Mouse (Mus musculus) stomach, embryonic 15.5 days (tissue): ENCODE measurements at regions not wholly inside any gene's neighbourhood (a gene's known extent, or its start where the extent isn't known, plus 50 kb on each side); places are given as distances from the start of the nearest gene placed in this dataset.

Source experiments
- ATAC-seq: fragments of 200-750 bp; cut with Nextera tagmentation; 2 replicates; pipeline ENCODE4 v1.8.0; 2017; ENCODE audit warnings: low read depth, moderate number of reproducible peaks, moderate TSS enrichment; ENCODE audit not compliant: insufficient read depth, low FRiP score
- H3K27ac ChIP-seq: fragments of 300-500 bp; sonication (generic); 2 replicates; pipeline ENCODE4 v1.5.1; 2015; ENCODE audit warnings: mild to moderate bottlenecking, inconsistent platforms
- H3K27me3 ChIP-seq: fragments of 300-500 bp; sonication (generic); replicated peaks from 2 replicates; pipeline ENCODE4 v1.6.1; 2015; ENCODE audit warnings: inconsistent platforms
- H3K36me3 ChIP-seq: fragments of 300-500 bp; sonication (generic); 2 replicates; pipeline ENCODE4 v1.6.1; 2015; ENCODE audit warnings: inconsistent platforms
- H3K4me1 ChIP-seq: fragments of 300-500 bp; sonication (generic); 2 replicates; pipeline ENCODE4 v1.6.1; 2015; ENCODE audit warnings: inconsistent platforms
- H3K4me2 ChIP-seq: fragments of 300-500 bp; sonication (generic); 2 replicates; pipeline ENCODE4 v1.6.1; 2015; ENCODE audit warnings: mild to moderate bottlenecking, inconsistent platforms
- H3K4me3 ChIP-seq: fragments of 300-500 bp; sonication (generic); replicated peaks from 2 replicates; pipeline ENCODE4 v1.5.1; 2015; ENCODE audit warnings: inconsistent platforms
- H3K9ac ChIP-seq: fragments of 300-500 bp; sonication (generic); 2 replicates; pipeline ENCODE4 v1.6.1; 2015; ENCODE audit warnings: inconsistent platforms
- H3K9me3 ChIP-seq: fragments of 300-500 bp; sonication (generic); 2 replicates; pipeline ENCODE4 v1.6.1; 2016; ENCODE audit warnings: inconsistent platforms
- WGBS: fragments of 180-500 bp; shearing (Covaris S2); methylation state at CpG from one replicate; pipeline ENCODE4 v1.1.7; 2015; 5-methylcytosine and 5-hydroxymethylcytosine counted together

DNA sequence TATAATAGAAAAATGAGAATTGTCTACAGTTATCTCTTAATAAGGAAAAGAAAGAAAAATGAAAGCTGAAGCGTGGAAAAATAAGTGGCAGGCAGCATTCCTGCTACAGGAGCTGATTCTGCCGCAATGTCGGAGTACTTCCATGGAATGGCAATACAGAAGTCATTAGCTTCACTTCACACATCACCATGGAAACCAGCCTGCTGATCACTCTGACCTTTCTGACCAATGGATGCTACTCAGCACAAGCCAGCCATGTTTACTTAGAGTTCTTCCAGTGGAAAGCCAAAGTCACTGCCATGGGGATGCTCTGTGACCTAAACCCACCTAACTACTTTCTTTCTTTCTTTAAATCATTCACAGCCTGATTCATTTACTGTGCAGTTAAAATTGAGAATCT lies 71.6 kb upstream of the Slc35b3 start:
- Histone ChIP-seq H3K9ac (no peak overlapping the region), H3K4me1 (no peaks in the 10 kb centered on the region), H3K27me3 (no peaks in the 10 kb centered on the region), H3K36me3 (no peaks in the 10 kb centered on the region), H3K4me3 (no peak overlapping the region), H3K27ac (no peak overlapping the region), H3K9me3 (no peaks in the 10 kb centered on the region), H3K4me2 (no peak overlapping the region)
- no peak for ATAC-seq
- 80% methylated on average over 3 of the region's 3 CpGs for WGBS

DNA sequence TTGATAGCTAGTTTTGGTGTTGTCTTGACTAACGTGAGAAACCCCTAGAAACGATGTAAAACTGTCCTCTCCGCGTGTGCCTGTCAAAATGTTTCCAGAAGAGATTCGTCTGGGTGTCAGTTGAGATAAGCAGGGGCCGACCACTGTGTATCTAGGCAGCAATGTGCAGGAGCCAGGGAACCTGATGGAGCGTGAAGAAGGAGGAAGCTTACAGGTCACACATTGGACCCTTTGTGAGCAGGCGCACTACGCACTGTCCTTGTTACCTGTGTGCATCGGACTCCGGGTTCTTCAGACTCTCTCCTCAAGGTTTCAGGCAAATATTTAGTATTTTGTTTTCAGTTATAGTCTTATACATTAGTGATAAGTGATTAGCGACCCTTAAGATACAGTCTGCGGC lies 59.5 kb upstream of the Slc35b3 start:
- no peak overlapping the region for H3K4me3 ChIP-seq
- H3K36me3 ChIP-seq, result no peaks in the 10 kb centered on the region
- H3K9me3 ChIP-seq, result no peaks in the 10 kb centered on the region
- ATAC-seq, result no peak
- no peaks in the 10 kb centered on the region for H3K27me3 ChIP-seq
- 62% methylated on average over 13 of the region's 13 CpGs for WGBS
- no peak overlapping the region for H3K9ac ChIP-seq
- H3K4me1 ChIP-seq, result no peaks in the 10 kb centered on the region
- H3K4me2 ChIP-seq, result no peak overlapping the region
- H3K27ac ChIP-seq, result no peak overlapping the region

DNA sequence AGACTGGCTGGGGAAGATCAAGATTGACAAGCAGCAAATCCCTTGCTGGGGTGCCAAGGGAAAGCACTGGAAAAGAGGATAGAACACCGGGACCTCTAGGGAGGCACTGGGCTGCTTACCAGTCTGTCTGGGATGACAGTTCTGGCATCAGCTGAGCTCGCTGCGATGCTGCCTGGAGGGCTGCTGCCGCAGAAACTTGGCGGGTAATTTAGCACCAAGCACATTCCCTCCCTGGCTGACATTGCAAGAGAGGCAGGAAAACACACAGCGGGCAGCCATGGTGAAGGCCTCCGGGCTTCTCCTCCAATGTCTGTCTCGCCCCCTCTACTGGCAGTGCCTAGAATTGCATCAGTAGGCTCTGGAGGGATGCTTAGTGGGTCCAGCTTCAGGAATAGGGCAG lies 51.0 kb upstream of the Slc35b3 start:
- H3K9me3 ChIP-seq, result no peaks in the 10 kb centered on the region
- 8% methylated on average over 8 of the region's 8 CpGs for WGBS
- 0 out of 2 replicates have a peak, but pooled peaks have one; percentile 35 for ATAC-seq
- no peaks in the 10 kb centered on the region for H3K36me3 ChIP-seq
- H3K27me3 ChIP-seq, result no peaks in the 10 kb centered on the region
- no peaks in the 10 kb centered on the region for H3K4me1 ChIP-seq
- peak overlapping the region; percentile 41 for H3K4me2 ChIP-seq
- H3K4me3 ChIP-seq, result no peak overlapping the region; the same call in 1 of the 2 replicates
- no peak overlapping the region for H3K9ac ChIP-seq
- no peak overlapping the region for H3K27ac ChIP-seq
